Mouse (Mus musculus) liver, embryonic 18 days (tissue): Measurements from ENCODE around the gene Mtrf1l. TPM values are rescaled to one million over a fixed set of nuclear protein-coding genes. Genes with fewer than 3 reads are reported as not detected.

Experiments
- polyA plus RNA-seq: library from polyadenylated mRNA; depleted of rRNA; stranded (reverse); fragments of >200 nt; gene quantifications from 2 replicates; pipeline ENCODE4 v1.2.3, GENCODE M21; 2012; rRNA removed

The Mtrf1l gene
- 2.2 and 2.9 TPM in 2 replicates for polyA plus RNA-seq

GRCm38 (mm10) chr10:5823740-5824491 lies at the start of gene Mtrf1l:
Gene Mtrf1l, minus strand, starts transcription at chr10:5823910.

GRCm38 (mm10) chr10:5805243-5805730 lies 18.4 kb downstream of the Mtrf1l start, which contains the start of gene Fbxo5:
Gene Fbxo5, minus strand, starts transcription at chr10:5805600.

Other genes with a start within 250 kb of the Mtrf1l start
- gene Myct1, start 230.1 kb downstream of the Mtrf1l start, polyA plus RNA-seq, result 2.0 TPM in 2 replicates
- 0.04 and 0.05 TPM in 2 replicates for gene Vip, start 184.7 kb downstream of the Mtrf1l start, polyA plus RNA-seq
- 16.3 and 19.0 TPM in 2 replicates for gene Fbxo5, start 18.3 kb downstream of the Mtrf1l start, polyA plus RNA-seq
- 0.03 and 0.04 TPM in 2 replicates for gene Rgs17, start 98.5 kb upstream of the Mtrf1l start, polyA plus RNA-seq